Mouse (Mus musculus) lung, postnatal 14 days (tissue): ENCODE measurements around the gene Btbd35f11.
"Not testable (repeated sequence)": the region's sequence is repeated elsewhere in the genome, so short reads cannot be mapped to it uniquely, and the experiment has no call there.

Experiments
- DNase-seq: peaks from one replicate; pipeline ENCODE4 v3.0.0; 2021

Btbd35f11 gene

DNA sequence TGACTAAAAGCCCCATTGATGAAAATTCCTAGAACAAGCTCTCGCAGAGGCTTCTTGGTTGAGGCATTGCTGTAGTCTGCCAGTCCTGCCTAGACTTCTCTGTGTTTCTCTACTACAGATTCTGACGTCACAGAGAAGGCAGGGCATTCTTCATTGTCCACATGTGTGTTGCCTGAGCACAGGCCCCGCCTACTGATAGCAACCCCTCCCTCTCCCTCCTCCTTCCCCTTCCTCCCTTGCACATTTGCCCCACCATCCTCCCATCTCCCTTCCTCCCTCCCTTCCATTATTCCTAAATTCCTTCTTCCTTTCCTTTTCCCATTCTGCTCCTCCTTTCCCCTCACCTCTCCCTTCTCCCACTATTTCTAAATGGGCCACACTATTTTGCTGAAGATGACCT is at the start of gene Btbd35f11:
Btbd35f11 (minus strand) TSS at position 101 of the 400 bp plus-strand sequence.
- not testable (repeated sequence) for DNase-seq

- not testable (repeated sequence) for DNase-seq
Measured at GRCm38 (mm10) chrX:3409946-3410345, 33.5 kb downstream of the Btbd35f11 start.
